Comparison of ENCODE assay signal across 12 mouse cellular contexts in genomic region chr13:63337239-63337960, GRCm38 (mm10).
DNase-seq lines count a peak whose midpoint lies in the region; ATAC-seq lines count a peak whose summit lies in the region.
"Had no signal": no experiment of that assay in that cellular context is flagged by ENCODE, and none has a peak within 500 bp of the region (broad histone marks: within the 10 kb centered on the region; RNA-seq: fewer than 3 reads in every experiment).

No protein-coding gene starts in this region.

- 52% methylated on average over 8 of the region's 8 CpGs for WGBS in forebrain, embryonic 12.5 days
- 58% methylated on average over 8 of the region's 8 CpGs for whole genome bisulfite sequencing in forebrain, embryonic 10.5 days
- WGBS in midbrain, embryonic 13.5 days = 52% methylated on average over 8 of the region's 8 CpGs

- no peak overlapping the region for H3K4me3 ChIP-seq in forebrain, embryonic 12.5 days (replicated peaks)
- H3K4me3 ChIP-seq in forebrain, embryonic 10.5 days = no peak overlapping the region
- no peak overlapping the region for H3K4me3 ChIP-seq in midbrain, embryonic 13.5 days (replicated peaks)

- no peak for DNase-seq in forebrain, embryonic 10.5 days (ENCODE audit: extremely low spot score, low spot score)
- DNase-seq in urinary bladder, postnatal 14 days (ENCODE audit: low spot score) = peak; percentile 58
- no peak for DNase-seq in urinary bladder, postnatal 10 days (ENCODE audit: low spot score)
- no peak for DNase-seq in spleen, postnatal 4 days (ENCODE audit: low spot score in 2 of 2)
- no peak for DNase-seq in kidney, postnatal 14 days
- DNase-seq in spleen, postnatal 10 days (ENCODE audit: low spot score in 2 of 2) = no peak
- DNase-seq: cerebellum, adult 9-10 months; kidney, postnatal 4 days had no signal

- H3K27ac ChIP-seq in forebrain, embryonic 12.5 days = no peak overlapping the region
- H3K27ac ChIP-seq in forebrain, embryonic 10.5 days = no peak overlapping the region
- 0 out of 2 replicates have a peak overlapping the region, but pooled peaks have one; percentile 20 for H3K27ac ChIP-seq in midbrain, embryonic 13.5 days
- H3K27ac ChIP-seq: macrophage had no signal

- H3K4me1 ChIP-seq in forebrain, embryonic 12.5 days = peaks cover 18% of the 10 kb centered on the region
- peaks cover 24% of the 10 kb centered on the region for H3K4me1 ChIP-seq in forebrain, embryonic 10.5 days
- H3K4me1 ChIP-seq in midbrain, embryonic 13.5 days (replicated peaks) = peaks cover 16% of the 10 kb centered on the region

- H3K4me2 ChIP-seq in forebrain, embryonic 12.5 days = no peak overlapping the region
- no peak overlapping the region for H3K4me2 ChIP-seq in midbrain, embryonic 13.5 days (replicated peaks)

- H3K27me3 ChIP-seq in forebrain, embryonic 12.5 days = 0 out of 2 replicates have a peak, but pooled peaks cover 3% of the 10 kb centered on the region
- H3K27me3 ChIP-seq in forebrain, embryonic 10.5 days (ENCODE audit: poor library complexity, severe bottlenecking) = peaks cover 38% of the 10 kb centered on the region
- no peaks in the 10 kb centered on the region for H3K27me3 ChIP-seq in midbrain, embryonic 13.5 days
- H3K27me3 ChIP-seq: Patski had no signal

- H3K9ac ChIP-seq in forebrain, embryonic 12.5 days = no peak overlapping the region
- no peak overlapping the region for H3K9ac ChIP-seq in midbrain, embryonic 13.5 days (replicated peaks)

- H3K9me3 ChIP-seq in forebrain, embryonic 12.5 days = no peaks in the 10 kb centered on the region
- no peaks in the 10 kb centered on the region for H3K9me3 ChIP-seq in forebrain, embryonic 10.5 days
- H3K9me3 ChIP-seq in midbrain, embryonic 13.5 days = no peaks in the 10 kb centered on the region

- peak; percentile 31; the same call in 1 of the 2 replicates for ATAC-seq in forebrain, embryonic 12.5 days (ENCODE audit: low FRiP score)
- peak; percentile 68 for ATAC-seq in midbrain, embryonic 13.5 days
- ATAC-seq: Patski had no signal

- H3K36me3 ChIP-seq in forebrain, embryonic 12.5 days (replicated peaks) = no peaks in the 10 kb centered on the region
- H3K36me3 ChIP-seq in forebrain, embryonic 10.5 days (replicated peaks) = no peaks in the 10 kb centered on the region
- H3K36me3 ChIP-seq in midbrain, embryonic 13.5 days = peaks cover 6% of the 10 kb centered on the region; the same call in 1 of the 2 replicates
